Mouse (Mus musculus): ENCODE measurements around the gene Fkbp1a. TPM values are rescaled to one million over a fixed set of nuclear protein-coding genes. Genes with fewer than 3 reads are reported as not detected.
A peak's percentile ranks its signal among the peaks of the same experiment; 100 is the strongest.

Fkbp1a gene
- total and polyA plus RNA-seq, 3 experiments: 48.3 to 388 (median 76.5) TPM

- no peaks in the 10 kb centered on the region for H3K79me2 ChIP-seq (replicated peaks; ENCODE audit: control insufficient read depth, extremely low read depth, insufficient read depth, poor library complexity, severe bottlenecking)
- in situ Hi-C loops (cut with MboI; ENCODE audit: low pct_ligation_motif_present, low pct_unique_long_range_greater_than_20kb, low sequenced_read_pairs) (loop anchor here (25.0 kb wide), 1 partner anchor 288 kb away; no protein-coding TSS in a partner anchor), dilution Hi-C loops (cut with MboI; ENCODE audit: extremely low pct_ligation_motif_present, extremely low pct_unique_long_range_greater_than_20kb, low sequenced_read_pairs) (no loop called here)
- no peaks in the 10 kb centered on the region for H3K9me3 ChIP-seq (replicated peaks; ENCODE audit: low read length)
- no peak overlapping the region for H3K4me2 ChIP-seq (ENCODE audit: insufficient read depth, low read depth, poor library complexity, severe bottlenecking)
- peaks cover 11 to 19% of the 10 kb centered on the region in 2 experiments for H3K4me1 ChIP-seq (ENCODE audit: control insufficient read depth in 1 of 2, insufficient read depth in 2 of 2)
- no peak overlapping the region for H3K27ac ChIP-seq (ENCODE audit: insufficient read depth, low read depth)
- no peak overlapping the region for H3K4me3 ChIP-seq (replicated peaks in 1 of 3; ENCODE audit: low read depth in 2 of 3, low read length in 2 of 3, poor library complexity in 1 of 3)
- no peak overlapping the region for H3K9ac ChIP-seq (ENCODE audit: insufficient read depth, low read depth)
- H3K27me3 ChIP-seq (replicated peaks): peaks cover 5% of the 10 kb centered on the region
- no peak for DNase-seq (ENCODE audit: extremely low read depth)
- TF ChIP-seq USF1 (IDR thresholded peaks at IDR 0.05; ENCODE audit: low read depth, low read length) (no peak), JUN (IDR thresholded peaks at IDR 0.05; ENCODE audit: insufficient read depth, low read depth, low read length) (no peak), TCF12 (IDR thresholded peaks at IDR 0.05; ENCODE audit: low read depth, low read length) (no peak), UBTF (IDR thresholded peaks at IDR 0.05; ENCODE audit: low read depth, low read length) (no peak), RAD21 (IDR thresholded peaks at IDR 0.05; ENCODE audit: low read depth, low read length) (no peak), SMC3 (IDR thresholded peaks at IDR 0.05; ENCODE audit: low read depth, low read length) (no peak), MAZ (IDR thresholded peaks at IDR 0.05; ENCODE audit: low read depth, low read length) (no peak), CHD2 (IDR thresholded peaks at IDR 0.05; ENCODE audit: low read length) (no peak), E2F4 (IDR thresholded peaks at IDR 0.05; ENCODE audit: insufficient replicate concordance, low read depth, low read length) (no peak), MYC (IDR thresholded peaks at IDR 0.05; ENCODE audit: low read depth, low read length) (no peak), ZNF384 (IDR thresholded peaks at IDR 0.05; ENCODE audit: low read depth, low read length) (no peak), MAX (IDR thresholded peaks at IDR 0.05; ENCODE audit: low read length) (no peak), CTCF (conservative IDR thresholded peaks at IDR 0.05 in 1 of 2, IDR thresholded peaks at IDR 0.05 in 1 of 2; ENCODE audit: low read depth in 2 of 2, low read length in 2 of 2) (no peak), MAFK (IDR thresholded peaks at IDR 0.05; ENCODE audit: insufficient replicate concordance, low read length) (no peak), BHLHE40 (IDR thresholded peaks at IDR 0.05; ENCODE audit: low read depth, low read length) (no peak), GABPA (IDR thresholded peaks at IDR 0.05; ENCODE audit: insufficient replicate concordance, low read depth, low read length) (no peak), IRF4 (IDR thresholded peaks at IDR 0.05; ENCODE audit: low read depth, low read length) (no peak), POLR2A (IDR thresholded peaks at IDR 0.05; ENCODE audit: low read depth, low read length) (no peak), KAT2A (IDR thresholded peaks at IDR 0.05; ENCODE audit: insufficient replicate concordance, low read length) (no peak)
- H3K36me3 ChIP-seq (replicated peaks in 1 of 2; ENCODE audit: control insufficient read depth in 1 of 2, insufficient read depth in 1 of 2, low read length in 1 of 2): peaks cover 0 to 7% of the 10 kb centered on the region in 2 experiments
Observed at GRCm38 (mm10) chr2:151574607-151575006, 32.3 kb downstream of the Fkbp1a start.

- H3K9me3 ChIP-seq (replicated peaks; ENCODE audit: low read length): no peaks in the 10 kb centered on the region
- H3K4me1 ChIP-seq (ENCODE audit: control insufficient read depth in 1 of 2, insufficient read depth in 2 of 2): peaks cover 7 to 13% of the 10 kb centered on the region in 2 experiments
- peak; percentile 70 for TF ChIP-seq RAD21 (IDR thresholded peaks at IDR 0.05; ENCODE audit: low read depth, low read length)
- TF ChIP-seq SIN3A (IDR thresholded peaks at IDR 0.05; ENCODE audit: low read length): no peak
- peak; percentile 61 for TF ChIP-seq SMC3 (IDR thresholded peaks at IDR 0.05; ENCODE audit: low read depth, low read length)
- TF ChIP-seq POLR2A (IDR thresholded peaks at IDR 0.05; ENCODE audit: low read depth, low read length): no peak
- TF ChIP-seq MAX (IDR thresholded peaks at IDR 0.05; ENCODE audit: low read length): no peak
- no peak for TF ChIP-seq E2F4 (IDR thresholded peaks at IDR 0.05; ENCODE audit: insufficient replicate concordance, low read depth, low read length)
- TF ChIP-seq USF1 (IDR thresholded peaks at IDR 0.05; ENCODE audit: low read depth, low read length): no peak
- TF ChIP-seq JUND (conservative IDR thresholded peaks at IDR 0.05; ENCODE audit: low read depth, low read length): peak; percentile 76
- peak; percentile 54 for TF ChIP-seq JUN (IDR thresholded peaks at IDR 0.05; ENCODE audit: insufficient read depth, low read depth, low read length)
- peak; percentile 17 to 69; a peak in 3 of 4 replicates for TF ChIP-seq CTCF (conservative IDR thresholded peaks at IDR 0.05 in 1 of 2, IDR thresholded peaks at IDR 0.05 in 1 of 2; ENCODE audit: low read depth in 2 of 2, low read length in 2 of 2)
- TF ChIP-seq MAZ (IDR thresholded peaks at IDR 0.05; ENCODE audit: low read depth, low read length): peak; percentile 65; the same call in 1 of the 2 replicates
- TF ChIP-seq POLR2AphosphoS2 (IDR thresholded peaks at IDR 0.05; ENCODE audit: low read depth, low read length): no peak
- peak overlapping the region; percentile 81 for H3K9ac ChIP-seq (ENCODE audit: insufficient read depth, low read depth)
- H3K27me3 ChIP-seq (replicated peaks): peaks cover 5% of the 10 kb centered on the region
- H3K79me2 ChIP-seq (replicated peaks; ENCODE audit: control insufficient read depth, extremely low read depth, insufficient read depth, poor library complexity, severe bottlenecking): no peaks in the 10 kb centered on the region
- H3K36me3 ChIP-seq (replicated peaks in 1 of 2; ENCODE audit: control insufficient read depth in 1 of 2, insufficient read depth in 1 of 2, low read length in 1 of 2): peaks cover 0 to 4% of the 10 kb centered on the region in 2 experiments
- peak overlapping the region; percentile 96 for H3K4me2 ChIP-seq (ENCODE audit: insufficient read depth, low read depth, poor library complexity, severe bottlenecking)
- in situ Hi-C loops (cut with MboI; ENCODE audit: low pct_ligation_motif_present, low pct_unique_long_range_greater_than_20kb, low sequenced_read_pairs) (loop anchor here (25.0 kb wide), 1 partner anchor 287 kb away; no protein-coding TSS in a partner anchor), dilution Hi-C loops (cut with MboI; ENCODE audit: extremely low pct_ligation_motif_present, extremely low pct_unique_long_range_greater_than_20kb, low sequenced_read_pairs) (no loop called here)
- DNase-seq (ENCODE audit: extremely low read depth): peak; percentile 53
- H3K27ac ChIP-seq (ENCODE audit: insufficient read depth, low read depth): peak overlapping the region; percentile 33; the same call in 1 of the 2 replicates
- peak overlapping the region; percentile 47 to 64 (median 58) for H3K4me3 ChIP-seq (replicated peaks in 1 of 3; ENCODE audit: low read depth in 2 of 3, low read length in 2 of 3, poor library complexity in 1 of 3)
Observed at GRCm38 (mm10) chr2:151575119-151575698, 32.9 kb downstream of the Fkbp1a start.

All from CH12.LX (cell line).